Mouse (Mus musculus): Measurements from ENCODE around the gene Sft2d1.

- TF ChIP-seq CTCF (IDR thresholded peaks at IDR 0.05; ENCODE audit: low read depth, low read length) (no peak), POLR2A (IDR thresholded peaks at IDR 0.05; ENCODE audit: extremely low read depth, insufficient read depth, low read length) (no peak)
Measured at GRCm38 (mm10) chr17:8360876-8361275, 50.0 kb downstream of the Sft2d1 start.

Measured in liver, adult 2 months (tissue).